Mouse (Mus musculus) cerebellum, postnatal 14 days (tissue): ENCODE measurements around the gene Gm8947.
"Not testable (repeated sequence)": the region's sequence is repeated elsewhere in the genome, so short reads cannot be mapped to it uniquely, and the experiment has no call there.

Experiments used
- DNase-seq, 2 experiments: peaks; one replicate each; pipeline ENCODE4 v3.0.0; 2021; ENCODE audit warnings: mixed read lengths in 2 of 2

Gene Gm8947

GRCm38 (mm10) chr1:151182266-151182665 is 9.9 kb upstream of the Gm8947 start, which contains the start of gene Gm47985:
Gene Gm47985 (plus strand): TSS chr1:151182537.
- DNase-seq = not testable (repeated sequence)

- not testable (repeated sequence) for DNase-seq
Observed at GRCm38 (mm10) chr1:151186186-151186585, 6.0 kb upstream of the Gm8947 start.

GRCm38 (mm10) chr1:151186879-151187424 is 5.2 kb upstream of the Gm8947 start:
- not testable (repeated sequence) for DNase-seq

- no peak for DNase-seq
Observed at GRCm38 (mm10) chr1:151188469-151188868, 3.7 kb upstream of the Gm8947 start.

- DNase-seq = not testable (repeated sequence)
Observed at GRCm38 (mm10) chr1:151192739-151193138, 563 bp downstream of the Gm8947 start.

GRCm38 (mm10) chr1:151195986-151196385 is 3.8 kb downstream of the Gm8947 start:
- not testable (repeated sequence) for DNase-seq

GRCm38 (mm10) chr1:151196690-151197089 is 4.5 kb downstream of the Gm8947 start:
- DNase-seq = not testable (repeated sequence)

- DNase-seq = not testable (repeated sequence)
Observed at GRCm38 (mm10) chr1:151198120-151198519, 5.9 kb downstream of the Gm8947 start, which contains the start of gene Gm47995. Gene Gm47995 (plus strand): TSS chr1:151198448.

- DNase-seq = not testable (repeated sequence)
Observed at GRCm38 (mm10) chr1:151200620-151201019, 8.4 kb downstream of the Gm8947 start.

- DNase-seq = not testable (repeated sequence)
Observed at GRCm38 (mm10) chr1:151202771-151203170, 10.6 kb downstream of the Gm8947 start.

- DNase-seq = not testable (repeated sequence)
Observed at GRCm38 (mm10) chr1:151203818-151204217, 11.6 kb downstream of the Gm8947 start, which contains the start of gene 3110040M04Rik. Gene 3110040M04Rik (plus strand): TSS chr1:151204121.

- DNase-seq = not testable (repeated sequence)
Observed at GRCm38 (mm10) chr1:151208493-151208892, 16.3 kb downstream of the Gm8947 start.

GRCm38 (mm10) chr1:151208944-151209343 is 16.8 kb downstream of the Gm8947 start:
- DNase-seq = not testable (repeated sequence)

- not testable (repeated sequence) for DNase-seq
Observed at GRCm38 (mm10) chr1:151209824-151210355, 17.7 kb downstream of the Gm8947 start, which contains the start of gene Gm47996. Gene Gm47996 (plus strand): TSS chr1:151210131.

GRCm38 (mm10) chr1:151211666-151212065 is 19.5 kb downstream of the Gm8947 start:
- DNase-seq = not testable (repeated sequence)

- DNase-seq = no peak
Observed at GRCm38 (mm10) chr1:151214862-151215261, 22.7 kb downstream of the Gm8947 start.

- DNase-seq = no peak
Observed at GRCm38 (mm10) chr1:151215985-151216384, 23.8 kb downstream of the Gm8947 start.

- DNase-seq = no peak
Observed at GRCm38 (mm10) chr1:151216417-151216816, 24.2 kb downstream of the Gm8947 start.

GRCm38 (mm10) chr1:151219045-151219444 is 26.9 kb downstream of the Gm8947 start:
- DNase-seq = no peak

- no peak for DNase-seq
Observed at GRCm38 (mm10) chr1:151220098-151220497, 27.9 kb downstream of the Gm8947 start.

GRCm38 (mm10) chr1:151222561-151223267 is 30.5 kb downstream of the Gm8947 start:
- DNase-seq = no peak

GRCm38 (mm10) chr1:151223377-151223776 is 31.2 kb downstream of the Gm8947 start:
- no peak for DNase-seq

GRCm38 (mm10) chr1:151224536-151224935 is 32.4 kb downstream of the Gm8947 start:
- no peak for DNase-seq

- DNase-seq = no peak
Observed at GRCm38 (mm10) chr1:151227506-151227905, 35.3 kb downstream of the Gm8947 start.
